Mouse (Mus musculus) megakaryocyte progenitor cell, adult 5-6 weeks (primary cell): ENCODE data around the gene Suz12. TPM values are rescaled to one million over a fixed set of nuclear protein-coding genes. Genes with fewer than 3 reads are reported as not detected.
"Not testable (repeated sequence)": the region's sequence is repeated elsewhere in the genome, so short reads cannot be mapped to it uniquely, and the experiment has no call there.

ENCODE experiments used
- ATAC-seq: replicated peaks from 2 replicates; pipeline ENCODE4 v1.8.0; 2016; ENCODE audit warnings: mild to moderate bottlenecking, moderate TSS enrichment, inconsistent platforms; ENCODE audit not compliant: poor library complexity
- total RNA-seq, 2 experiments: library from RNA; stranded (forward) in 1 of 2; stranded (reverse) in 1 of 2; fragments of 157-497, 149-512 nt in 1 of 2; fragments of 200-1000 nt in 1 of 2; gene quantifications; 2 replicates each; pipeline versions ENCODE4 v1.2.3 to v1.2.4; 2015 to 2017

The Suz12 gene
- 138 and 147 TPM in 2 replicates for total RNA-seq (2015)
- total RNA-seq (2017), result 81.3 and 101 TPM in 2 replicates

DNA sequence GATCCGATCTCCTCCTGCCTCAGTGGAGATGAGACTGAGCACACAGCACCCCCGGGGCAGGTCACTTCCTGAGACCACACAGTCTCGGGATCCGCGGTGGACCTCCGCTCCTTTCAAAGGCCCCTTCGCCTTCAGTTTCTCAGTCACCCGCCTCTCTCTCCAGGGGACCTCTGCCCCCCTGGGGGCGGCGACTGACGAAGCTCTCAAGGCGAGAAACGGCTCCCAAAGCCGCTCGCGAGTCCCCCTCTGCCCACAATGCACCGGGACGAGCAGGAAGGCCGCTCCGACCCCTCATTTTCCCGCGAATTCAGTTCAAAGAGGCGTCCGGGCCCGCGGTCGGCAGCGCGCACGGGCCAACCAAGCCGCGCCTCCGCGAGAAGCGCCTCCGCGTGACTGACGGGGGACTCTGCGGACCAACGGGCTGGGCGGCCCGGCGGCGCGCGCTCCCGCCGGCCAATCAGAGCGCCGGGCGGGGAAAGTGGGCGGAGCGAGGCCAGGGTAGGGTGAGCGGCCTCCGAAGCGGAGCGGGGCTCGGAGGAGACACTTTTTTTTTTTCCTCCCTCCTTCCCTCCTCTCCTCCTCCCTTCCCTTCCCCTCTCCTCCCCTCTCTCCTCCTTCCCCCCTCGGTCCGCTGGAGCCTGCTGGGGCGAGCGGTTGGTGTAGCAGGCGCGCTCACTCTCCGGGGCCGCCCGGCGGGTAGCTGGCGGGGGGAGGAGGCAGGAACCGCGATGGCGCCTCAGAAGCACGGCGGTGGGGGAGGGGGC is at the start of gene Suz12:
Gene Suz12 (plus strand): TSS at position 515 of the 764 bp plus-strand sequence.
- ATAC-seq, result peak; percentile 90

DNA sequence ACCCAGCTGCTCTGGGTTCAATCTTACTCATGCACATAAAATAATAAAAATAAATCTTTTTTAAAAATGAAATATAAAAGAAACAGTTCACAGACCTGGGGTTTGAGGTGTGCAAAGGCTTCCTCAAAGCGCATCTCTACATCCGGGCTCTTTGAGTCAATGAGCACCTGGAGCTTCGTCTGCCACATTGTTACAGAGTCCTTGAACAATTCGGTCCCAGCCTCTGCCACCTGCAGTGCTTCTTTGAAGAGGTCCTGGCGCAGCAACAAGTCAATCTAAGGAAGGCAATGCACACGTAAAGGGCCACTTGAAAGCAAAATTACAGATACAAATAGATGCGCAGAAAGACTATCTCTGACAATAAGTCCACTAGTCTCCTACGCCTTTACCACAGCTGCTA is 49.8 kb upstream of the Suz12 start:
- ATAC-seq, result no peak

DNA sequence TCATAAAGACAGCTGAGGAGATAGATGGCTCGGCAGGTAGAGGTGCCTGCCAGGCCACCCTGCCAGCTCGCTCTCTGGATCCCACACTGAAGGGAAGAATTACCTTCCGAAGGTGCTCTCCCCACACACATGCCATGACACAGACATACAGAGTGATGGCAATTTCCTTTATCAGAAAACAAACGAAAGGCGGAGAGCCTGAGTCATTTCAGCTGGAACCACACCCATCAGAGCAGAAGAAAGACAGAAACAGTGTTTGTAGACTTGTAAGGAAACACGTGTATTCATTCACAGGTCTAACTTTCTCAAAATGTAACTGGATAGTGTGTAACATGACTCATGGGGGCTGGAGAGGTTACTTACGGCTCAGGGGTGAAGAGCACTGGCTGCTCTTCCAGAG is 49.3 kb upstream of the Suz12 start:
- ATAC-seq, result 0 out of 2 replicates have a peak, but pooled peaks have one; percentile 34

DNA sequence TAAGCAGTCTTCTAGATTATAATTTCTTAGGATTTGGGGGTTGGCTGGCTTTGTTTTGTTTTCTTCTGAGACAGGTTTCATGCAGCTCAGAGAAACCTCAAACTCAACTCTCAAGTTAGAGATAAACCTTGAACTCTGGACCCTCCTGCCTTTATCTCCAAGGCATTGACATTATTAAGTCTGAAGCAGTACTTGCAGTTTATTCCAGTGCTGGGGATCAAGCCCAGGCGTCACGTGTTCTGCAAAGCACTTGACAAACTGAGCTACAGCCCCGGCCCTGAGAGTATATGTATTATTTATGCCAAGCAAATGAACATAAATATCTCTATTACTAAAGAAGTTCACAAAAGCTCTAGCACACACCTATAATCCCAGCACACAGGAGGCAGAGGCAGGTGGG is 45.6 kb upstream of the Suz12 start:
- ATAC-seq, result no peak

DNA sequence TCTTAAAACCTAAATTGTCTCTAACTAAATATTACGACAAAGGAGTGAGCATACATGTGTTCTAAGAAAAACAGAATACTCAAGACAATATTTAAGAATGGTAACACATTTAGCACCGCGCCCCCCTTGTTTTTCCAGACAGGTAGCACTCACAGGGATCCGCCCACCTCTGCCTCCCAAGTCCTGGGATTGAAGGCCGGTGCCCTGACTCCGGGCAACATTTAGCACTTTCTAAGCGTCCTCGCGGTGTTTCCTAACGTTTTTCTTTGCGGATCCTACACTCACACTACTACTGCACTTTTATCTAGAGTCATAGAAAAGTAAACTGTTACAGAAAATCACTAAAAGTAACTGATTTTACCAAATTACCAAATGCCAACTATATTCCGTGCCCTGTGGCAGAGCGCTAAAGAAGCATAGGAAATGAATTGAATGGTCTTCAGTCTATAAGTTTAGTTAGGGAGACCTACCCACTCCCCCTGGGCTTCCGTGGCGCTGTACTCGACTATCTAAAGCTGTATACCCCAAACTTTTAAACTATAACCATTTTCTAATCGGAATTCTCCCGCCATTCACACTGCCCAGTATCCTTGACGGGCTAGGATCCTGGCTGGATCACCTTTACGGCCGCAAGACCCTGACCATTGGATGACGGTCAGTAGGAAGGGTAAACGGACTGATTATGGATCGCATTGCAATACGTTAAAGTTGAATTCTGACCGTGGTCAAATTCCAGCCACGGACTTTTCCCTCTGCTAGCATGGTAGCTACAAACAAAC is 31.4 kb upstream of the Suz12 start:
- ATAC-seq, result no peak; the same call in 1 of the 2 replicates

DNA sequence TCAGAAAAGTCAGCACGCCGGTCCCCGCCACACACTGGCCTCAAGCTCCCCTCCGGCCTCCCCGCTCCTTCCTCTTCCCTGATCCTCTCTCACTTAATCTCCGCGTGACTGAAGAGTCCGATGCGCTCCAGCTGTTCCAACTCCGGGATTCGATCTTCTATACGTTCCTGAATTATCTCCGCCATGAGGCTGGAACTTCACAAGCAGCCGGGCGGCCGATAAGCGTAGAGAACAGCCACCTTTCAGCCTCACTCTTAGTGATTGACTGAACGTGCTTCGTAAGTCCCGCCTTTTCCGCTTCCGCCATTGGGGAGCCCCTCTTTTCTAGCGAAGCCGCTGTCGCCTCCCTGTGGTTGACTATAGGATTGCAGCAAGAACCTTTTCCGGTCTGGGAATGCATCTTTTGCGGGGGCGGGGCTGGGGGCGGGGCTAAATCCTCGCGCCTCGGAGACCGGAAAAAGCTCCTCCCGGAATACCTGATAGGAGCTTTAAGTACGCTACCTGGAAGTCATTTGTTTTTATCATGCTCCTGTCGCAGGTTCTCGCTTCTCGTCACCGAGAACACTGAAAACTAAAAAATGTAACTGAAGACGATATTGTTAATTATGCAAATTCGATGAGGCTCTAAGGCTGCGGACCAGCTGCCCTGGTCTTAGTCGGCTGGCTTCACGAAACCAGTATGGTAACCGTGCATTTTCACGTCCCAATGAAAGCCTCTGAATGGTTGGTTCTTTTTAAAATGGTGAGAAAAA is 30.6 kb upstream of the Suz12 start, which contains the start of gene Utp6:
Gene Utp6 (minus strand): TSS at position 266 of the 752 bp plus-strand sequence.
- ATAC-seq, result peak; percentile 98

DNA sequence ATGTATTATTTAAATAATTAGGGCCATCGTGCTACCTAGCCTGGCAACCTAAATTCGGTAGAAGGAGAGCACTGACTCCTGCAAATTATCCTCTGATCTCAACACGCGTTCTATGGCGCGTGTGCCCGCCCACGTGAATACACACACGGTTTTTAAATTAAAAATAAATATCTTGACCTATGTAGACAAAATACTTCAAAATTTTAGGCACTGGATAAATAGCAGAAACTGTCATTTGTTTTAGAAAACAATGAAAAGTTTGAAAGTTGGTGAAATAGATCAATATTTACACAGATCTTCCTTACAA is 30.1 kb upstream of the Suz12 start:
- ATAC-seq, result peak; percentile 11; the same call in 1 of the 2 replicates

DNA sequence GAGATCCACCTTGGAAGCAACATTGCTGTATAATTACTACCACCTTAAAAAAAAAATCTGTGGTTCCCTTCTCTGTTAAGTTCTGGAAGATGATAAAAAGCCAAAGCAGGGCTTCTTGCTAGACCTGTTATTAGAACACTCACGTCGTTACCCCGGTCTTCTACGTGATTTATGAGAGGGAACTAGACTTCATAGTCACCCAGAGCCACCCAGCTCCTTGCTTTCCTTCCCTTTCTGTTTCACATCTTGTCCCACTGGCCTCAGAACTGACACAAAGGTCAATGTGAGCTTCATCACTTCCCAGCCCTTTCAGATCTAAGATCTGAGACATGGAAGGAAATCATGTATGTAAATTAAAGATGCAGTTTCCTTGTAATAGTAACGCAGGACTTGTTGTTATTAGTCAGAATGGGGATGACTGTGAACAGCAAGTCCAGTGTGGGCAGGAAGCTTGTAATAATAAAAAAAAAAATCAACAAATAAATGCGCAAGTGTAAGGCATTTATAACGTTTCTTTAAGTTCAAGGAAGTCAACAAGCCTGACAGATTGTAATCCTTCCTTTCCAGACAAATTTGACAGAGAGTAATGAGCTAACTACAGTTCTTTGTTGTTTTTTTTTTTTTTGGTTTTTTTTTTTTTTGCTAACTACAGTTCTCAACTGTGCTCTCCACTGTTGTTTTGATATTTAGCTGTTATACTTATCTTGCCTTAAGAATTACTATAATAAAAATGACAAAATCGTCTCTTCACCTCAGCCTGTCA is 29.5 kb upstream of the Suz12 start:
- no peak for ATAC-seq

DNA sequence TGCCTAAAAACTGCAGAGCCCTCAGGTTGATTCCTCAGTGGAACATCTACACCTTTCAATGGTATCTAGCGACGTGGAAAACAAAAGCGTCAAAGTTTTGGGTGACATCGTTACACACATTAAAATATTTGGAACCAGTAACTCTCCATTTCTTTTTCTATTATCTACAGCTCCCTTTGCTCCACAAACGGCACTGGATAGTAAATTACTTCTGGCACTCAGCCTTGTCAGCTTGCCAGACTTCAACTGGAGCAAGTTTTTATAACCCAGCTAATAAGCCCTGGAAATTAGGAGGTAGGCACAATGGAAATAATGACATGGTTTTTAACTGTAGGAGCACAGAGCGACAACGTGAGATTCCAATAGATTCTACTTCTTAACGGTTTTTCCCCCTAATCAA is 27.0 kb upstream of the Suz12 start:
- no peak for ATAC-seq

DNA sequence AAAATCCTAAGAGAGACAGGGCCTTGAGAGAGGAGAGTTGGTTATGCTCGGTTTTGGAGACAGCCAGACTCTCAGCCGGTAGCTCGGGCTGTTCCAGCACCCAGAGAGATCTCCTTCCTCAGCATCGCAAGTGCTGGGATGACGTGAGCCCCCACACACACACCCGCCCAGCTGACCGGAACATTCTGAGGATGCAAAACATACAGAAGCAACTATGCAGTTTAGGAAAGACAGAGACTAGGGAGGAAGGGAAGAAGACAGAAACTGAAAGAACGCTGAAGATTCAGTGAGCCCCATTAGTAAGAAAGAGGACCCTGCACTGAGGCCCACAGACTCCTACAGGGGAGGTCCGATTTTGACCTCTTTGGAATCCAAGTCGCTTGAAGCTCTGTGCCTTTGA is 25.2 kb upstream of the Suz12 start:
- no peak for ATAC-seq

DNA sequence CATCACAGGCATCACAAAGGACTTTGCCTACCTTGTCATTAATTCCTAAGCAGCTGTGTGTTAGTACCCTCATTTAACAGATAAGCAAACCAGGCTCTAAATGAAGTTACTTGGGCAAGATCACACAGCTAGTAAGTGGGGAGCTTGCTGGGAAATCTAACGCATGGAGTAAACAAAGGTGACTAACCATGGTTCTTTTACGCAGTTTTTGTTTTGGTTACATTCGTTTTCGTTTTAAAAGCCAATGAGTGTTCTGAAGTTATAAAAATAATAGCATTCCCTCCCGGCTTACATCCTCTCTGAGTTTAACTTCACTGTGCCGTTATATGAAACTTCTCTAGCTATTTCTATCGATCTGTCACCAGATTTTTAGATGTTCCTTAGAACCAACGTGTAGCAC is 19.8 kb upstream of the Suz12 start:
- no peak for ATAC-seq

DNA sequence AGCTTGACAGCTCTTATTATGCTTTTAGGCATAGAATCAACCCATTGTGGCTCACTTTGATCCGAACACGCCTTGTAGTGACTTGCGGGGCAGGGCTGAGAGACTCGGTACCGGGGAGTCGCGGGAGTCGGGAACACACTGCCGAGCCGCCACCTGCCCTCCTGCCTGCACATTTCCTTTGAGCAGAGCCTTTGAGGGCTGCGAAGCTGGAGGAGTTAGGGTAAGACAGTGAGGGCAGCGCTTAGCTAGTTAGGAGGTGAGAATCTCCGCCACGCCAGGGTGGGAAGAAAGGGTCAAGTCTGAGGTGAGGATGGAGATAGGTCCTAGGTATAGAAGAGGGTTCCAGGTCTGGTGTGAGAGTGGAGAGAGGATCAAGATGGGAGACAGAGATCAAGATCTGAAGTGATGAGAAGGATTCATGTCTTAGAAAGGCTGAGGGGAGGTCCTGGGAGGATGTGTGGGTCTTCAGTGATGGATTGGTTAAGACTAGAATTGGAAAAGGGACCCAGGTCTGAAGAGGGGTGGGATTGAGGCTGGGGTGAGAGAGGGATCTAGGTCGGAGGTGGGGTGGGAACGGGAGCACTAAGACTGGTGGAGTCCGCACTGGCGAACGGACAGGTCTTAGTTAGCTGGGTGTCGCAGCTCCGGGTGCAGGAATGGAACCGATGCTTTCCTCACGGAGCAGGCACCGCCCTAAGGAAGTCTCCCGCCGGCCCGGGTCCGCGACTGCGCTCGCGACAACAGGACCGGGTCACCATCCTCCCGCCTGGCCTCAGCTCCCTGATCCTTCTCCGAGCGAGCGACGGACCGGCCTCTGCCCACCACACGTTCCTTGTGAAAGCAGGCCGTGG is 19.1 kb upstream of the Suz12 start:
- ATAC-seq, result peak; percentile 39

DNA sequence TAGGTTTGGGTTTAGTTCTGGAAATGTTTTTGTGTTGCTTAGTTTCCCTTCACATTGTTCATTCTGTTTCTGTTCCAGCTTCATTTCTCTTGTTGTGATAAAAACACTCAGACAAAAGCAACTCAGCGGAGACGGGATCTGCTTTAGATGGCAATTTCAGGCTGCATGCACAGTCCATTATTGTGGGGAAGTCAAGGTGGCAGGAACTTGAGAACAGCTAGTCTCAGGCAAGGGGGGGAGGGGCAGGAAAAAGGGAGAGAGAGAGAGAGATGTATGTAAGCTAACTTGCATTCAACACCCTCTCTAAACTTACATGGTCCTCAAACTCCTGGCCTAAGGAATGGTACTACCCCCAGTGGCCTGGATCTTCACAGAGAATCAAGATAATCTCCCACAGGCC is 17.5 kb upstream of the Suz12 start:
- ATAC-seq, result no peak

DNA sequence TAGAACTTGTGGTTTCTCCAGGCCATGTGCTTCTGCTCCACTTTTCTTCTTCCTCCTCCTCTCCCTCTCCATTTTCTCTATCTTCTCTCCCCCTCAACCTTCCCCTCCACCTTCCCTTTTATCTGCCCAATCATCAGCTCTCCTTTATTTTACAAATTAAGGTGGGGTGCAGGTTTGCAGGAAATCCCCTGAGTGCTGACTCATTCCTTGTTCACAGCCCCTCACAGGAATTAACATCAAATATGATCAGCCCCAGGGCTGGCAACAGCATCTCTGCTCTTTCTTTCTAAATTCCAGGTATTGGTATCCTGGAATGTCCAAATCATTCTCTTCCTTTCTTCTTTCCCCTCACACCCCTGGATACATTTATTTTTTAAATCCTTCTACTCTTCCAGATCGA is 16.7 kb upstream of the Suz12 start:
- ATAC-seq, result no peak

DNA sequence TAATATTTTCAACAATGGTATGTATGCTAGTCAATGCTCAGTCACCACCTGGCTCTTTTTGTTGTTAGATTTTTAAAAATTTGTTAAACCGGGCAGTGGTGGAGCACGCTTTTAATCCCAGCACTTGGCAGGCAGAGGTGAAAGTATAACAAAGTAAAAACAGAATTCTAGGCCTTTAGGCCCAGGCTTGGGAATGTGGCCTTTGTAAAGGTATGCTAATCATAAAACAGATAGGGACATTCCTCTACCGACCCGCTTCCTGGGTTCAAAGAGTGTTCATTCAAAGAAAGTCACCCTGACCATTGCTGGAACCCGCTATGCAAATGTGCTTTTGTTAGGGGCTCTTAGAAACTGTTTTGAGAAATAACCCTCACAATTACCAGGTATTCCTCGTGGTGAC is 16.3 kb upstream of the Suz12 start:
- not testable (repeated sequence) for ATAC-seq

DNA sequence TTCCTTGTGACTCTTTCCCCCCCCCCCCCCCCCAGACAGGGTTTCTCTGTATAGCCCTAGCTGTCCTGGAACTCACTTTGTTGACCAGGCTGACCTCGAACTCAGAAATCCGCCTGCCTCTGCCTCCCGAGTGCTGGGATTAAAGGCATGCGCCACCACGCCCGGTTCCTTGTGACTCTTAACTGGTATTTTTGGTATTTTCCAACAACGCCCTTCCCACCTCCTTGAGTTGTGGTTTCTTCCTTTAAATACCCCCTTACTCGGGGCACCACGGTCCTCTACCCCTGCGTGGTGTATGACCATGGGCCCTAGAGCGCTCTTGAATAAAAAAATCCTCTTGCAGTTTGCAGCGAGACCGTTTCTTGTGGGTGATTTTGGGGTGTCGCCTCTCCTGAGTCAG is 15.8 kb upstream of the Suz12 start:
- not testable (repeated sequence) for ATAC-seq

DNA sequence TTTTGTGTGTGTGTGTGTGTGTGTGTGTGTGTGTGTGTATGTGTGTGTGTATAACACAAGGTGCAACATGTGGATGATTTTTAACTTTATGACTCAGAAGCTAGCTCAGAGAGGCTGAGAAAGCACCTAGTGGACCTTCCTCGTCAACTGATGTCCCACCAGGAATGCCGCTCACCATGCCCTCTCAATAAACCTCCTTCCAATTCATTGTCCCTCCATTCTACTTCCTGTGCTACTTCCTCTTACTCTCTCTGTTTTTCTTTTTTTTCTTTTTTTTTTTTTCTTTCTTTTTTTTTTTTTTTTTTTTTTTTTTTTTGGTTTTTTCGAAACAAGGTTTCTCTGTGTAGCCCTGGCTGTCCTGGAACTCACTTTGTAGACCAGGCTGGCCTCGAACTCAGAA is 15.2 kb upstream of the Suz12 start:
- ATAC-seq, result not testable (repeated sequence)

DNA sequence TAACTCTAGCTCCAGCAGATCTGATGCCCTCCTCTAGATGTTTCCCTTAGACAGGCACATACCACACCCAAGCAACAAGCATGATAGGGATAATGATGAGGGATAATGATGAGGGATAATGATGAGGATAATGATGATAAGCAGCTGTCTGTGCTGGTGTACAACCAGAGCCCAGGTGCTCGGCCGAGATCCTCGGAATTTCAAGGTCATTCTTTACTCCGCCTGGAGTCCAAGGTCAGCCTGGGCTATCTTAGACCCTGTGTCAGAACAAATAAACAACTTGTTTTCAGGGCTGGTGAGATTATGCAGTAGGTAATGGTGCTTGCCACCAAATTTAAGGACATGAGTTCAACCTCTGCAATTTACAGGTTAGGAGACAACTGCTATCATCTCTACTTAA is 6.0 kb upstream of the Suz12 start:
- no peak for ATAC-seq

DNA sequence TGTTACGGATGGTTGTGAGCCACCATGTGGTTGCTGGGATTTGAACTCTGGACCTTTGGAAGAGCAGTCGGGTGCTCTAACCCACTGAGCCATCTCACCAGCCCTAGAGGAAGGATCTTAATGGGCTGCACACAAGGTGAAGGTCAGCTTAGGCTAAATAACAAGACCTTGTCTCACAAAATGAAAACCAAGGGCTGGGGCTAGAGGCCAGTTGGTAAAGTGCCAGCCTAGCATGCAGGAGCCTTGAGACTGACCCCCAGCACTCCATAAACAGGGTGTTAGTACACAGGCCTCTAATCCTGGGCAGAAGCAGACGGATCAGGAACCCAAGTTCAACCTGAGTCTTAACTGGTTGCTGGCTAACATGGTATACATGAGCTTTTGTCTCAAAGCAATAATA is 5.0 kb upstream of the Suz12 start:
- no peak for ATAC-seq

DNA sequence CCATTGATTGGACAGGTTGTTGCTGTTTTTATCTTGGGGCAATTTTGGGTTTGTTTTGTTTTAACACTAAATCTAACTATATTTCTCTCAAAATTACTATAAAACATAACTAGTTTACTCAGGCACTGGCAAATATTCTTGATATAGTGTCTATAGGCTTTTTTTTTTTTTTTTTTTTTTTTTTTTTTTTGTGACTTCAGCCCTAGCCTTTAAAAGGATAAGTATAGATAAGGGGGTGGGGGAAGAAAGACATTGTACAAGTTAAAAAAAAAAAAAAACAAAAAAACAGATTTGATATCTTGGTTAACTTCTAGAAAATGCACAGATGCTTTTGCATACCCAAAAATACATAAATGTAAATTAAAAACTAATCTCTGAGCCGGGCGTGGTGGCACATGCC is 2.8 kb upstream of the Suz12 start:
- ATAC-seq, result no peak
